Mouse (Mus musculus) myocyte (in vitro differentiated cells): Measurements from ENCODE around the gene Fam217b.

Source experiments
- E2F4 ChIP-seq: IDR thresholded peaks from one replicate; pipeline ENCODE4 v1.6.1; 2011; ENCODE audit warnings: mild to moderate bottlenecking, control low read depth, moderate library complexity; ENCODE audit not compliant: insufficient read depth
- MAX ChIP-seq: IDR thresholded peaks from one replicate; pipeline ENCODE4 v1.6.1; 2011; ENCODE audit warnings: low read depth, mild to moderate bottlenecking, control low read depth
- MYOD1 ChIP-seq, 3 experiments: IDR thresholded peaks; one replicate each; pipeline ENCODE4 v1.6.1; 2011; ENCODE audit warnings: control low read depth in 2 of 3, low read depth in 2 of 3, mild to moderate bottlenecking in 2 of 3, moderate library complexity in 1 of 3; ENCODE audit not compliant: insufficient read length in 2 of 3, control insufficient read depth in 1 of 3
- MYOG ChIP-seq, 3 experiments: IDR thresholded peaks; one replicate each; pipeline ENCODE4 v1.6.1; 2011; ENCODE audit warnings: control low read depth in 2 of 3, low read depth in 2 of 3, mild to moderate bottlenecking in 2 of 3; ENCODE audit not compliant: insufficient read length in 2 of 3, control insufficient read depth in 1 of 3, insufficient read depth in 1 of 3
- POLR2A ChIP-seq: IDR thresholded peaks from one replicate; pipeline ENCODE4 v1.6.1; 2011; ENCODE audit warnings: low read depth, mild to moderate bottlenecking, control low read depth, moderate library complexity; ENCODE audit not compliant: insufficient read length
- POLR2AphosphoS2 ChIP-seq: IDR thresholded peaks from one replicate; pipeline ENCODE4 v1.6.1; 2011; ENCODE audit warnings: low read depth, control low read depth; ENCODE audit not compliant: insufficient read length
- SRF ChIP-seq: IDR thresholded peaks from one replicate; pipeline ENCODE4 v1.6.1; 2011; ENCODE audit warnings: low read depth; ENCODE audit not compliant: control insufficient read depth, insufficient read length
- TCF12 ChIP-seq: IDR thresholded peaks from one replicate; pipeline ENCODE4 v1.6.1; 2011; ENCODE audit warnings: mild to moderate bottlenecking, control low read depth; ENCODE audit not compliant: poor library complexity, insufficient read depth, severe bottlenecking
- USF1 ChIP-seq: IDR thresholded peaks from one replicate; pipeline ENCODE4 v1.6.1; 2011; ENCODE audit warnings: low read depth, mild to moderate bottlenecking, control low read depth, moderate library complexity

DNA sequence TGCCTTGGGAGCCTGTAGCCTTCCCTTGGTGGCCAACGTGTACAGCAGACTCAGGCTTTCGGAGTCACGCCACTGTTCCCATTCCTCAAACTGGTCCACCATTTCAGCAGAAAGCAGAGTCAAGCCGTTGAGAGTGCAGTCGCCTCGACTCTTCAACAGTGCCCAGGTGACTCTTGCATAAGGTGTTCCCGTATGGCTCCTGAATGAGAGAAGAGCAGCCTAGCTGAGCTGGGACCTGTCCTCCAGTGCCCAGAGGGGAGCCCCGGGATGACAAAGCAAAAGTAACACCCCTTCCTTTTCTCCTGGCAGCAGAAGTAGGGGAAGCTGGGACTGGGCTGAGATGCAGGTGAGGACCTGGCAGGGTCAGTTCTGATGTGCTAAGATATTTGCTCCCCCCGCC, 13.9 kb downstream of the Fam217b start:
- TF ChIP-seq MYOG (IDR thresholded peaks at IDR 0.05; ENCODE audit: control insufficient read depth in 1 of 3, insufficient read depth in 1 of 3, insufficient read length in 2 of 3, low read depth in 2 of 3) (no peak), USF1 (no peak), POLR2A (no peak), POLR2AphosphoS2 (no peak), E2F4 (no peak), SRF (no peak), MYOD1 (IDR thresholded peaks at IDR 0.05; ENCODE audit: control insufficient read depth in 1 of 3, insufficient read length in 2 of 3, low read depth in 2 of 3) (no peak), MAX (no peak), TCF12 (no peak)
